Mouse (Mus musculus): ENCODE data around the gene Scap. TPM values are rescaled to one million over a fixed set of nuclear protein-coding genes. Genes with fewer than 3 reads are reported as not detected.
A peak's percentile ranks its signal among the peaks of the same experiment; 100 is the strongest.

Scap gene
- total and polyA plus RNA-seq, 3 experiments, result 24.7 to 48.9 (median 40.4) TPM

GRCm38 (mm10) chr9:110433045-110433444, 100.0 kb downstream of the Scap start (continued):
- TF ChIP-seq MEF2A (IDR thresholded peaks at IDR 0.05; ENCODE audit: borderline replicate concordance, low read depth, low read length) (peak; percentile 93), CTCF (conservative IDR thresholded peaks at IDR 0.05 in 1 of 2, IDR thresholded peaks at IDR 0.05 in 1 of 2; ENCODE audit: low read depth in 2 of 2, low read length in 2 of 2) (no peak), ZC3H11A (IDR thresholded peaks at IDR 0.05; ENCODE audit: low read depth, low read length) (no peak), TBP (conservative IDR thresholded peaks at IDR 0.05; ENCODE audit: low read depth, low read length) (peak; percentile 46; the same call in 1 of the 2 replicates), NRF1 (IDR thresholded peaks at IDR 0.05; ENCODE audit: low read depth, low read length) (peak; percentile 38; the same call in 1 of the 2 replicates), ZNF384 (IDR thresholded peaks at IDR 0.05; ENCODE audit: low read depth, low read length) (peak; percentile 47), USF2 (conservative IDR thresholded peaks at IDR 0.05; ENCODE audit: low read depth, low read length) (no peak), ETS1 (conservative IDR thresholded peaks at IDR 0.05; ENCODE audit: low read depth, low read length) (peak; percentile 86), HCFC1 (IDR thresholded peaks at IDR 0.05; ENCODE audit: low read depth, low read length) (no peak), CHD1 (IDR thresholded peaks at IDR 0.05; ENCODE audit: low read depth, low read length) (peak; percentile 31; the same call in 1 of the 2 replicates), RAD21 (IDR thresholded peaks at IDR 0.05; ENCODE audit: low read depth, low read length) (no peak; the same call in 1 of the 2 replicates), ZMIZ1 (IDR thresholded peaks at IDR 0.05; ENCODE audit: low read depth, low read length) (peak; percentile 55; the same call in 1 of the 2 replicates), KAT2A (IDR thresholded peaks at IDR 0.05; ENCODE audit: insufficient replicate concordance, low read length) (0 out of 2 replicates have a peak, but pooled peaks have one; percentile 47), UBTF (IDR thresholded peaks at IDR 0.05; ENCODE audit: low read depth, low read length) (no peak), NELFE (IDR thresholded peaks at IDR 0.05; ENCODE audit: low read depth, low read length) (peak; percentile 43; the same call in 1 of the 2 replicates), ELF1 (IDR thresholded peaks at IDR 0.05; ENCODE audit: low read depth, low read length) (no peak)

Other genes with a start within 250 kb of the Scap start
- gene Smarcc1, start 215.6 kb upstream of the Scap start, total RNA-seq (2012; rRNA removed), result 41.3 and 44.2 TPM in 2 replicates
- gene Smarcc1, start 215.6 kb upstream of the Scap start, total RNA-seq (2014; rRNA removed), result 26.8 and 30.4 TPM in 2 replicates
- gene Smarcc1, start 215.6 kb upstream of the Scap start, polyA plus RNA-seq (2012; ENCODE audit: insufficient read length, low read depth), result 89.9 and 97.0 TPM in 2 replicates
- 129 and 142 TPM in 2 replicates for gene Dhx30, start 215.5 kb upstream of the Scap start, total RNA-seq (2012; rRNA removed)
- 64.7 and 68.8 TPM in 2 replicates for gene Dhx30, start 215.5 kb upstream of the Scap start, total RNA-seq (2014; rRNA removed)
- 99.3 and 102 TPM in 2 replicates for gene Dhx30, start 215.5 kb upstream of the Scap start, polyA plus RNA-seq (2012; ENCODE audit: insufficient read length, low read depth)
- gene Cspg5, start 89.5 kb upstream of the Scap start, total RNA-seq (2012; rRNA removed), result 0.72 and 0.76 TPM in 2 replicates
- gene Cspg5, start 89.5 kb upstream of the Scap start, total RNA-seq (2014; rRNA removed), result 0.36 and 0.40 TPM in 2 replicates
- 0.49 and 0.97 TPM in 2 replicates for gene Cspg5, start 89.5 kb upstream of the Scap start, polyA plus RNA-seq (2012; ENCODE audit: insufficient read length, low read depth)
- 32.4 and 35.4 TPM in 2 replicates for gene Elp6, start 28.1 kb upstream of the Scap start, total RNA-seq (2012; rRNA removed)
- gene Elp6, start 28.1 kb upstream of the Scap start, total RNA-seq (2014; rRNA removed), result 42.6 and 44.7 TPM in 2 replicates
- 24.2 and 25.3 TPM in 2 replicates for gene Elp6, start 28.1 kb upstream of the Scap start, polyA plus RNA-seq (2012; ENCODE audit: insufficient read length, low read depth)
- 8.9 and 12.7 TPM in 2 replicates for gene Ptpn23, start 74.9 kb downstream of the Scap start, total RNA-seq (2012; rRNA removed)
- 2.2 and 3.4 TPM in 2 replicates for gene Ptpn23, start 74.9 kb downstream of the Scap start, total RNA-seq (2014; rRNA removed)
- 31.3 and 41.7 TPM in 2 replicates for gene Ptpn23, start 74.9 kb downstream of the Scap start, polyA plus RNA-seq (2012; ENCODE audit: insufficient read length, low read depth)
- not detected in 2 replicates for gene Ngp, start 86.5 kb downstream of the Scap start, total RNA-seq (2012; rRNA removed)
- gene Ngp, start 86.5 kb downstream of the Scap start, total RNA-seq (2014; rRNA removed), result not detected in 2 replicates
- gene Ngp, start 86.5 kb downstream of the Scap start, polyA plus RNA-seq (2012; ENCODE audit: insufficient read length, low read depth), result not detected in 2 replicates
- 4.4 and 4.8 TPM in 2 replicates for gene Klhl18, start 143.4 kb downstream of the Scap start, total RNA-seq (2012; rRNA removed)
- 3.0 and 3.5 TPM in 2 replicates for gene Klhl18, start 143.4 kb downstream of the Scap start, total RNA-seq (2014; rRNA removed)
- gene Klhl18, start 143.4 kb downstream of the Scap start, polyA plus RNA-seq (2012; ENCODE audit: insufficient read length, low read depth), result 10.1 and 10.2 TPM in 2 replicates
- 1.2 and 1.8 TPM in 2 replicates for gene Kif9, start 143.7 kb downstream of the Scap start, total RNA-seq (2012; rRNA removed)
- 1.1 and 1.6 TPM in 2 replicates for gene Kif9, start 143.7 kb downstream of the Scap start, total RNA-seq (2014; rRNA removed)
- gene Kif9, start 143.7 kb downstream of the Scap start, polyA plus RNA-seq (2012; ENCODE audit: insufficient read length, low read depth), result 1.2 and 1.8 TPM in 2 replicates
- 34.9 and 35.8 TPM in 2 replicates for gene Setd2, start 199.3 kb downstream of the Scap start, total RNA-seq (2012; rRNA removed)
- gene Setd2, start 199.3 kb downstream of the Scap start, total RNA-seq (2014; rRNA removed), result 35.5 and 41.6 TPM in 2 replicates
- 87.1 and 104 TPM in 2 replicates for gene Setd2, start 199.3 kb downstream of the Scap start, polyA plus RNA-seq (2012; ENCODE audit: insufficient read length, low read depth)